Mouse (Mus musculus) limb, embryonic 11.5 days (tissue): ENCODE measurements around the gene Arvcf. TPM values are rescaled to one million over a fixed set of nuclear protein-coding genes. Genes with fewer than 3 reads are reported as not detected.

ENCODE experiments used
- ATAC-seq: fragments of 200-750 bp; cut with Nextera tagmentation; 2 replicates; pipeline ENCODE4 v1.8.0; 2017; ENCODE audit warnings: low read depth; ENCODE audit not compliant: insufficient number of reproducible peaks, low FRiP score, low TSS enrichment
- DNase-seq: peaks from one replicate; pipeline ENCODE4 v3.0.0-alpha.2; 2015; ENCODE audit warnings: low spot score
- H3K27ac ChIP-seq: fragments of 300-500 bp; sonication (generic); replicated peaks from 2 replicates; pipeline ENCODE4 v1.5.1; 2014; ENCODE audit warnings: low read depth, mild to moderate bottlenecking, low read length
- H3K27me3 ChIP-seq: fragments of 300-500 bp; sonication (generic); 2 replicates; pipeline ENCODE4 v1.6.1; 2014; ENCODE audit warnings: mild to moderate bottlenecking, low read length, mixed read lengths; ENCODE audit not compliant: control insufficient read depth, insufficient read depth
- H3K36me3 ChIP-seq: fragments of 300-500 bp; sonication (generic); 2 replicates; pipeline ENCODE4 v1.6.1; 2014; ENCODE audit warnings: mild to moderate bottlenecking, low read length, moderate library complexity, mixed read lengths; ENCODE audit not compliant: control insufficient read depth, insufficient read depth
- H3K4me1 ChIP-seq: fragments of 300-500 bp; sonication (generic); 2 replicates; pipeline ENCODE4 v1.6.1; 2014; ENCODE audit warnings: low read length, mixed read lengths; ENCODE audit not compliant: control insufficient read depth, insufficient read depth
- H3K4me2 ChIP-seq: fragments of 300-500 bp; sonication (generic); 2 replicates; pipeline ENCODE4 v1.6.1; 2014; ENCODE audit warnings: low read depth, mild to moderate bottlenecking, moderate library complexity; ENCODE audit not compliant: severe bottlenecking
- H3K4me3 ChIP-seq: fragments of 300-500 bp; sonication (generic); 2 replicates; pipeline ENCODE4 v1.5.1; 2014; ENCODE audit warnings: low read depth, low read length
- H3K9ac ChIP-seq: fragments of 300-500 bp; sonication (generic); 2 replicates; pipeline ENCODE4 v1.6.1; 2014; ENCODE audit warnings: mild to moderate bottlenecking, low read length
- H3K9me3 ChIP-seq: fragments of 300-500 bp; sonication (generic); 2 replicates; pipeline ENCODE4 v1.6.1; 2016; ENCODE audit warnings: low read length; ENCODE audit not compliant: control insufficient read depth
- WGBS: fragments of 180-500 bp; shearing (Covaris S2); extraction: QIAGEN DNeasy Blood & Tissue Kit; methylation state at CpG from one replicate; pipeline ENCODE4 v1.1.7; 2014; 5-methylcytosine and 5-hydroxymethylcytosine counted together
- polyA plus RNA-seq: library from polyadenylated mRNA; unstranded; fragments of >200 nt; fragmentation: Nextera tagmentation; extraction: Ambion mirVana; gene quantifications from 2 replicates; pipeline ENCODE4 v1.2.1, GENCODE M21; 2014

Arvcf gene
- polyA plus RNA-seq, 1 experiment from 2014 or later = 33.2 TPM

- Histone ChIP-seq H3K9ac (no peak overlapping the region), H3K9me3 (no peaks in the 10 kb centered on the region), H3K27ac (no peak overlapping the region), H3K4me1 (peaks cover 24% of the 10 kb centered on the region), H3K36me3 (no peaks in the 10 kb centered on the region), H3K27me3 (no peaks in the 10 kb centered on the region), H3K4me3 (no peak overlapping the region), H3K4me2 (no peak overlapping the region)
- WGBS = 81% methylated on average over 7 of the region's 7 CpGs
- no peak for DNase-seq
- ATAC-seq = no peak
Observed at GRCm38 (mm10) chr16:18386451-18386850, 38.5 kb downstream of the Arvcf start.

- H3K27me3 ChIP-seq = no peaks in the 10 kb centered on the region
- H3K9me3 ChIP-seq = no peaks in the 10 kb centered on the region
- H3K4me3 ChIP-seq = no peak overlapping the region
- H3K9ac ChIP-seq = no peak overlapping the region
- no peak overlapping the region for H3K4me2 ChIP-seq
- WGBS = 64% methylated on average over 3 of the region's 3 CpGs
- H3K4me1 ChIP-seq = peaks cover 24% of the 10 kb centered on the region
- DNase-seq = no peak
- no peaks in the 10 kb centered on the region for H3K36me3 ChIP-seq
- ATAC-seq = no peak
- no peak overlapping the region for H3K27ac ChIP-seq
Observed at GRCm38 (mm10) chr16:18386972-18387371, 39.0 kb downstream of the Arvcf start.

- Histone ChIP-seq H3K27ac (no peak overlapping the region), H3K9ac (no peak overlapping the region), H3K36me3 (no peaks in the 10 kb centered on the region), H3K4me3 (no peak overlapping the region), H3K9me3 (no peaks in the 10 kb centered on the region), H3K4me2 (no peak overlapping the region), H3K4me1 (peaks cover 24% of the 10 kb centered on the region), H3K27me3 (no peaks in the 10 kb centered on the region)
- DNase-seq = no peak
- no peak for ATAC-seq
- WGBS = 59% methylated on average over 5 of the region's 7 CpGs
Observed at GRCm38 (mm10) chr16:18387704-18388582, 40.0 kb downstream of the Arvcf start.

GRCm38 (mm10) chr16:18388583-18389435 is 40.8 kb downstream of the Arvcf start:
- ATAC-seq = no peak
- Histone ChIP-seq H3K4me3 (no peak overlapping the region), H3K4me2 (no peak overlapping the region), H3K36me3 (no peaks in the 10 kb centered on the region), H3K27me3 (no peaks in the 10 kb centered on the region), H3K27ac (no peak overlapping the region), H3K9ac (no peak overlapping the region), H3K9me3 (no peaks in the 10 kb centered on the region), H3K4me1 (peaks cover 27% of the 10 kb centered on the region)
- DNase-seq = no peak
- 83% methylated on average over 14 of the region's 14 CpGs for WGBS

GRCm38 (mm10) chr16:18390399-18390798 is 42.4 kb downstream of the Arvcf start:
- DNase-seq (no peak), ATAC-seq (no peak)
- H3K4me3 ChIP-seq = no peak overlapping the region
- WGBS = 76% methylated on average over 6 of the region's 6 CpGs
- no peak overlapping the region for H3K27ac ChIP-seq
- no peaks in the 10 kb centered on the region for H3K27me3 ChIP-seq
- H3K4me1 ChIP-seq = peaks cover 27% of the 10 kb centered on the region
- no peak overlapping the region for H3K4me2 ChIP-seq
- no peaks in the 10 kb centered on the region for H3K9me3 ChIP-seq
- H3K36me3 ChIP-seq = no peaks in the 10 kb centered on the region
- H3K9ac ChIP-seq = no peak overlapping the region

- Histone ChIP-seq H3K27me3 (no peaks in the 10 kb centered on the region), H3K27ac (no peak overlapping the region), H3K4me2 (no peak overlapping the region), H3K4me1 (peaks cover 29% of the 10 kb centered on the region), H3K9ac (no peak overlapping the region), H3K36me3 (no peaks in the 10 kb centered on the region), H3K4me3 (no peak overlapping the region), H3K9me3 (no peaks in the 10 kb centered on the region)
- DNase-seq (no peak), ATAC-seq (no peak)
- WGBS = 99% methylated on average over 3 of the region's 3 CpGs
Observed at GRCm38 (mm10) chr16:18391127-18391526, 43.1 kb downstream of the Arvcf start.

GRCm38 (mm10) chr16:18391728-18392127 is 43.7 kb downstream of the Arvcf start:
- DNase-seq = no peak
- H3K4me1 ChIP-seq = peaks cover 30% of the 10 kb centered on the region
- ATAC-seq = no peak
- no peaks in the 10 kb centered on the region for H3K27me3 ChIP-seq
- H3K9ac ChIP-seq = no peak overlapping the region
- WGBS = 88% methylated on average over 3 of the region's 3 CpGs
- H3K4me3 ChIP-seq = no peak overlapping the region
- no peak overlapping the region for H3K27ac ChIP-seq
- H3K4me2 ChIP-seq = no peak overlapping the region
- H3K9me3 ChIP-seq = no peaks in the 10 kb centered on the region
- H3K36me3 ChIP-seq = no peaks in the 10 kb centered on the region
